Mouse (Mus musculus) ES-Bruce4 (cell line): ENCODE data around the gene Pex26. TPM values are rescaled to one million over a fixed set of nuclear protein-coding genes. Genes with fewer than 3 reads are reported as not detected.

ENCODE experiments used
- H3K27ac ChIP-seq: 2 replicates; pipeline ENCODE4 v1.5.1; 2012; ENCODE audit warnings: low read length, inconsistent platforms; ENCODE audit not compliant: insufficient read depth
- H3K27me3 ChIP-seq: 2 replicates; pipeline ENCODE4 v1.6.1; 2012; ENCODE audit warnings: mild to moderate bottlenecking, low read length, inconsistent platforms; ENCODE audit not compliant: control insufficient read depth, poor library complexity, insufficient read depth, severe bottlenecking
- H3K36me3 ChIP-seq: 2 replicates; pipeline ENCODE4 v1.6.1; 2012; ENCODE audit warnings: inconsistent platforms, mild to moderate bottlenecking, low read length, moderate library complexity; ENCODE audit not compliant: control insufficient read depth, poor library complexity, insufficient read depth, severe bottlenecking
- H3K4me1 ChIP-seq: one replicate; pipeline ENCODE4 v1.8.1; 2011; ENCODE audit warnings: low read length; ENCODE audit not compliant: control insufficient read depth, insufficient read depth
- H3K4me3 ChIP-seq: 2 replicates; pipeline ENCODE4 v1.5.1; 2011; ENCODE audit warnings: low read depth, mild to moderate bottlenecking, low read length
- H3K9ac ChIP-seq: 2 replicates; pipeline ENCODE4 v1.6.1; 2012; ENCODE audit warnings: low read depth, mild to moderate bottlenecking, inconsistent platforms; ENCODE audit not compliant: poor library complexity, severe bottlenecking
- H3K9me3 ChIP-seq: replicated peaks from 2 replicates; pipeline ENCODE4 v1.6.1; 2012; ENCODE audit warnings: mild to moderate bottlenecking, low read length, inconsistent platforms; ENCODE audit not compliant: control insufficient read depth, poor library complexity, insufficient read depth, severe bottlenecking
- CTCF ChIP-seq: IDR thresholded peaks from one replicate; pipeline ENCODE4 v1.8.1; 2011; ENCODE audit warnings: low read depth, low read length
- EP300 ChIP-seq: IDR thresholded peaks from 2 replicates; pipeline ENCODE4 v1.6.1; 2011; ENCODE audit warnings: low read depth, low read length; ENCODE audit not compliant: insufficient read depth
- POLR2A ChIP-seq: IDR thresholded peaks from one replicate; pipeline ENCODE4 v1.8.1; 2011; ENCODE audit warnings: low read length; ENCODE audit not compliant: insufficient read depth
- polyA plus RNA-seq: library from polyadenylated mRNA; stranded (reverse); fragments of >200 nt; gene quantifications from 2 replicates; pipeline ENCODE4 v1.2.4, GENCODE M21; 2011; ENCODE audit warnings: low read depth; ENCODE audit not compliant: missing spikeins, insufficient read depth, insufficient read length

Pex26 gene
- polyA plus RNA-seq, 1 experiment: 10.7 TPM

DNA sequence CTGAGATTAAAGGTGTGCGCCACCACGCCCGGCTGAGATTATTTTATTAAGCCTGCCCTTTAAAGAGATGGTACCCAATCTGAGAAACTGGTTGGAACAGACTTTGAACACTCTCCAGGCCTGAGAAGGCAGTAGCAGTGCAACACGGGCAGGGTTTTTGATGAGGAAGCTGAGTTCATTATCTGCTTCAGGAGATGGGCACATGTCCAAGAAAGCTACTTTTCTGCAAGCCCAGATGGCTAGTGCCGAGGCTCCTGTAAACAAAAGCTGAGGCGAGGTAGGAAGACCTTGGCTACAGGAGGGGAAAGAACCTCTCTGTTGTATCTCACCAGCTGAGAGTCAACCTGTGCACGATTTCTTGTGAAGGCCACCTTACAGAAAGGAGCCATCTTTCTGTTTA, 41.2 kb upstream of the Pex26 start:
- Histone ChIP-seq H3K27ac (no peak overlapping the region), H3K9me3 (no peaks in the 10 kb centered on the region), H3K4me3 (no peak overlapping the region), H3K27me3 (no peaks in the 10 kb centered on the region), H3K9ac (no peak overlapping the region), H3K36me3 (no peaks in the 10 kb centered on the region), H3K4me1 (peaks cover 5% of the 10 kb centered on the region)
- TF ChIP-seq CTCF: no peak

DNA sequence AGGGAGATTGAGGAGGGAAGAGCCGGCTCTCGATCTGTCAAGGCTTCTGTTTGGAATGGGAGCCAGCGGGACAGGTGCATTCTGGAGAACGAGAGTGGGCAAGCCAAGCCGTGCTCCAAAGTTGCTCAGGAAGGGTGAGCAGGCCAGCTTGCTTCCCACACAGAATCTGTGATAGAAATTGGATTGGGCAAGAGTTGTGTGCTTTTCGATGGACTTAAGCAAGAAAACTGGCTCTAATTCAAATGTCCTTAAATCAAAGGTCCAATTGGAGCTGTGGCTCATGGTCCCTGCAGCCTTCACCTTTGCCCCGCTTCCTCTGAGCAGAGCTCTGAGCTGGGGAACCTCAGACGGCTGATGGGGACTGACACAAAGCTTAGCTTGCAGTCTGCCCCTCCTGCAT, 40.0 kb upstream of the Pex26 start:
- no peak overlapping the region for H3K9ac ChIP-seq
- H3K4me3 ChIP-seq: no peak overlapping the region
- no peaks in the 10 kb centered on the region for H3K36me3 ChIP-seq
- no peaks in the 10 kb centered on the region for H3K9me3 ChIP-seq
- H3K27ac ChIP-seq: no peak overlapping the region
- TF ChIP-seq CTCF (no peak), POLR2A (no peak), EP300 (no peak)
- peaks cover 5% of the 10 kb centered on the region for H3K4me1 ChIP-seq
- H3K27me3 ChIP-seq: no peaks in the 10 kb centered on the region

DNA sequence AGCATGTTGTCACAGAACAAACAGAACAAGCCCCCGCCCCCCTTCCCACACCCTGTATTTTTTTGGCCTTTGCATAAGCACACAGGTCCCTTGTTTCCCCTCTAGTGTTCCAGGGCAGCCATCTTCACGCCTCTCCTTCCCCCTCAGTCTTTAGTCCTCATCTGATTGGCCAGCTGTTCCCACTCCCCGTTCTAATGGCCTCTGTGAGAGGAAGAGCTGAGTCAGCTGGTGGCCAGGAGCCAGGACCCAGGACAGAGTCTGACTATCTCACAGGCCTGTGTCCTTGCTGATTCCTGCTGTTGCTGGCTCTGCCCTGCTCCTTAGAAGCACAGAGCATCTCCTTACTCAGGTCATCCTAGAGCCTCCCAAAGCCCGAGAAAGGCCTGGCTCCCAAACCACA, 39.4 kb upstream of the Pex26 start:
- H3K4me1 ChIP-seq: peaks cover 5% of the 10 kb centered on the region
- no peak overlapping the region for H3K9ac ChIP-seq
- no peaks in the 10 kb centered on the region for H3K27me3 ChIP-seq
- H3K4me3 ChIP-seq: no peak overlapping the region
- H3K36me3 ChIP-seq: no peaks in the 10 kb centered on the region
- H3K9me3 ChIP-seq: no peaks in the 10 kb centered on the region
- no peak overlapping the region for H3K27ac ChIP-seq
- TF ChIP-seq CTCF: no peak

DNA sequence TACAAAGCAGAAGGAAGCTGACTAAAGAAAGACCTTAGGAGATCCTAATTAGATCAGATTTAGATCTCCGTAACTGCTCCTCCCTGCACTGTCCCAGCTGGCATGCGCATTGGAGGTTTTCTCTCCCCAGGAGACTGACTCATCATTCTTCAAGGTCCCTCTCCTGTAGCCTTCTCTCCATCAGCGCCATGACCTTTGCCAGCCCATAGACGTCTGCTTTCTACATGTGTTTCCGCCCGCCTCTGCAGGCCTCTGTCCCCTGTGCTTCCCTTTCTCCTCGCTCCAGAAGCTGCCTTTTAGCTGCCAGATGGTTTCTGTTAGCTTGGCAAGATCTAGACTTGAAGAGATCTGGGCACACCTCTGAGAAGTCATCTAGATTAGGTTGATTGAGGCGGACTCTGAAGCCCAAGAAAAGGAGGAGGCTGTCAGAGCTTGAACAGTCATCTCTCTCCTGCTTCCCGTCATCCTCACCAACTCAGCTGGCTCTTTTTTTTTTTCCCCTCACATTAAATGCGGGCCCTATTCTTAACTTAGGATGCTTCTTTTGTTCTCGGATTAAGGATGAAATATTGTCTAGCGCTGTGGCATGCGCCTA, 38.4 kb upstream of the Pex26 start:
- no peak overlapping the region for H3K27ac ChIP-seq

DNA sequence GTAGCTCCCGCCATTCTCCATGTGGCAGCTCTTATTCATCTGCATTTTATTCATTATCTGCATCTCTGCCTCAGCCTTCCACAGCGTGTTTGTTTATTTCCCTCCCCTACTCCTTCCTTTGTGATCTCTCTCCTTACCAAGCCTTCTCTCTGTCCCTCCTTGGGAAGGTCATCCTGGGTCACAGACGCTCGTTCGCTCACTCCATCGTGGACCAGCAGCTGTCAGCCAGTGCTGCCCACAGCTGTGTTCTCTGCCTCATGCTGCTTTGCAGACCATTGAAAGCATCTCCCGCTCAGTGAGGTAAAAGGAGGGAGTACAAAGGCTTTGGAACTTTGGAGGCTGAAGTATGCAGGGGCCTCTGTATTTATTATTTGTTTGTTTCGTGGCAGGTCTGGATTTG, 37.6 kb upstream of the Pex26 start:
- Histone ChIP-seq H3K27me3 (no peaks in the 10 kb centered on the region), H3K36me3 (no peaks in the 10 kb centered on the region), H3K9me3 (no peaks in the 10 kb centered on the region), H3K27ac (no peak overlapping the region), H3K9ac (no peak overlapping the region), H3K4me3 (no peak overlapping the region), H3K4me1 (peaks cover 5% of the 10 kb centered on the region)
- TF ChIP-seq CTCF: no peak
- TF ChIP-seq POLR2A: no peak
- no peak for TF ChIP-seq EP300

More for the DNA sequence above, 38.4 kb upstream of the Pex26 start:
- Histone ChIP-seq H3K4me3 (no peak overlapping the region), H3K9me3 (no peaks in the 10 kb centered on the region), H3K9ac (no peak overlapping the region), H3K36me3 (no peaks in the 10 kb centered on the region), H3K27me3 (no peaks in the 10 kb centered on the region), H3K4me1 (peaks cover 5% of the 10 kb centered on the region)
- no peak for TF ChIP-seq POLR2A
- no peak for TF ChIP-seq CTCF
- no peak for TF ChIP-seq EP300

DNA sequence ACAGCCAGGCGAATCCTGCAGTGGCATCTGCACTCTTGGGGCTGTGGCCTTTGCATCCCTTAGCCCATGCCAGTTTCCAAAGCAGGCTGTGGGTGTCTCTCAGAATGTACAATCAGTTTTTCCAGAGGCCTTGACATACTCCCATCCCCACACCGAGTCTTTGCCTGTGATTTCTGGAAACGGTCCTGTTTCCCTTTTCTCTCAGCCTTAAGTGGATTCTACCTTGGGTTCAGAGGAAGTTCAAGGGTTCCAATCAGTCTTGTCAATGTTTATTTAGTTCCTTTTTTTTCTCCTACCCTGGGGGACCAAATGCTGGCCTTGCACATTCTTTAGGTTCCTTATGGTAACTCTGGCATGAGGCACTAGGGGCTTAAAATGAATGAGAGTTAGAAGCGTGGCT, 36.7 kb upstream of the Pex26 start:
- peaks cover 2% of the 10 kb centered on the region for H3K4me1 ChIP-seq
- TF ChIP-seq EP300: no peak
- no peak for TF ChIP-seq CTCF
- TF ChIP-seq POLR2A: no peak
- no peaks in the 10 kb centered on the region for H3K27me3 ChIP-seq

DNA sequence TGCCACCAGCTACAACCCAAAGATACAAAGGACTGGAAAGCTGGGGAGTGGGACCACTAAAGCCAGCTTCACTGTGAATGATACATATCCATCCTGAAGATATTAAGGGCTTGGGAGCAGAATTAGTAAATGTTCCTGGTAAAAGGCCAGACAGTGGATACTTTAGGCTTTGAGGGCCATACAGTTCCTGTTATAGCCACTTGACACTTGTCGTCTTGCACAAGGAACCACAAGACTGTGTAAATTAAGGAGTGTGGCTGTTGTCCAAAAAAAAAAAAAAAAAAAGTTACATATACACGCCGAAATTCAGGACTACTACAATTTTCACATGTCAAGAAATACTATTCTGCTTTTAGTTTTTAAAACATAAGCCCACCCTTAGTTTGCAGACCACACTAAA, 35.1 kb upstream of the Pex26 start:
- no peaks in the 10 kb centered on the region for H3K27me3 ChIP-seq
- H3K27ac ChIP-seq: no peak overlapping the region
- no peaks in the 10 kb centered on the region for H3K36me3 ChIP-seq
- no peak overlapping the region for H3K4me3 ChIP-seq
- peaks cover 2% of the 10 kb centered on the region for H3K4me1 ChIP-seq
- H3K9ac ChIP-seq: no peak overlapping the region
- H3K9me3 ChIP-seq: no peaks in the 10 kb centered on the region
- TF ChIP-seq CTCF (no peak), EP300 (no peak), POLR2A (no peak)

More for the DNA sequence above, 36.7 kb upstream of the Pex26 start:
- Histone ChIP-seq H3K27ac (no peak overlapping the region), H3K9ac (no peak overlapping the region), H3K36me3 (no peaks in the 10 kb centered on the region), H3K4me3 (no peak overlapping the region), H3K9me3 (no peaks in the 10 kb centered on the region)
